Mouse (Mus musculus) common myeloid progenitor, adult 5-6 weeks (primary cell): ENCODE results near the gene Adal. TPM values are rescaled to one million over a fixed set of nuclear protein-coding genes. Genes with fewer than 3 reads are reported as not detected.

Experiments
- ATAC-seq: replicated peaks from 2 replicates; pipeline ENCODE4 v1.8.0; 2016; ENCODE audit warnings: low read depth, mild to moderate bottlenecking, moderate TSS enrichment, inconsistent platforms; ENCODE audit not compliant: poor library complexity, severe bottlenecking
- total RNA-seq: library from RNA; stranded (forward); fragments of 200-1000, 187-1606 nt; gene quantifications from 2 replicates; pipeline ENCODE4 v1.2.3, GENCODE M21; 2017

Gene Adal
- total RNA-seq, 1 experiment from 2014 or later, result 14.7 TPM

- ATAC-seq, result peak; percentile 87
These were observed 30.9 kb downstream of the Adal start, which contains the start of gene Zscan29 for GRCm38 (mm10) chr2:121170980-121171742. TSS of gene Zscan29 (minus strand) at chr2:121171125.

- ATAC-seq, result no peak
These were observed 38.7 kb downstream of the Adal start for GRCm38 (mm10) chr2:121178828-121179479.

DNA sequence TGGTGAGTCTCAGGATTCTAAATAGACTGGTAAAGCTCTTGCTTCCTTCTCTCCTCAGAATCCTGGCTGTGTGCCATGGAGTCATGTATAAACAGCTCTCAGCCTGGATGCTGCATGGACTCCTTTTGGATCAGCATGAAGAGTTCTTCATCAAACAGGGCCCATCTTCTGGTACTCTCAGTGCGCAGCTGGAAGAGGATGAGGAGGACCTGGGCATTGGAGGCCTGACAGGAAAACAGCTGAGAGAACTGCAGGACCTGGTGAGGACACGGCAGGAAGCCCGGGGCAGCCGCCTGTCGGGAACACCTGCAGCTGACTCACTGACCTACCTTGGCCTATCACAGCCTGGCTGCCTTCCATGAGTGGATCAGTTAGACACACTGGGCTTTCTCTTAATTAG lies 43.2 kb downstream of the Adal start:
- no peak for ATAC-seq

GRCm38 (mm10) chr2:121184142-121184541 lies 43.9 kb downstream of the Adal start:
- no peak for ATAC-seq

DNA sequence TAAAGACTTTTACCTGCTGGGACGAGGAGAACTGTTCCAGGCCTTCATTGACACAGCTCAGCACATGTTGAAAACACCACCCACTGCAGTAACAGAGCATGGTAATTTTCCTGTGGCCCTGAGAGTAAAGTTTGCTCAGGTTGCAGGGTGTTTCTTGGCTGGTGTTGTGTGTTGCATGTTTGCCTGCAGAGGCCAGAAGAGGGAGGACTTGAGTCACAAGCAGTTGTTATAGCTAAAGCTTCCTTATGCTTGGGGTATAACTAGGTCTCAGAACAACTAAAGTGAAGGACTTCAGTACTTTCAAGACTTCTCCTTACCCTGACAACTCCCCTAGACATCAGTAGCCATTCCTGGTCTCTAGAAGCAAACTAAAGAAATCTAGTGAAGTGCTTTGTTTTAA lies 48.3 kb downstream of the Adal start:
- no peak for ATAC-seq

DNA sequence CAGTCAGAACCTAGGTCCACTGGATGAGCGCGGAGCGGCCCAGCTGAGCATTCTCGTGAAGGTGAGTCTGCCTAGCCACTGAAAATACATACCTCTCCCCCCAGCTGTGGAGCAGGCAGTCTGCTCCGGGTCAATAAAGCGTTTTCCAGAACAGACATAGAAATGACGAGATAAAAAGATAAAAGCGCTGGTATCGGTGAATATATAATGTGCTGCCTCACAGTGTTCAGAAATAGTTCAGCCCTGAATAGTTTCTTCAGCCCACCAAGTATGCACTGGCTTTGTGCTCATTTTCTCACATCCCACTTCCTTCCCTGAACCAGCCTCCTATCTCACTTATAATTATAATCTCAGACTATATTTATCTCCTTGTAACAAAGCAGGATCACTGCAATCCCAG lies 55.2 kb downstream of the Adal start:
- no peak for ATAC-seq

DNA sequence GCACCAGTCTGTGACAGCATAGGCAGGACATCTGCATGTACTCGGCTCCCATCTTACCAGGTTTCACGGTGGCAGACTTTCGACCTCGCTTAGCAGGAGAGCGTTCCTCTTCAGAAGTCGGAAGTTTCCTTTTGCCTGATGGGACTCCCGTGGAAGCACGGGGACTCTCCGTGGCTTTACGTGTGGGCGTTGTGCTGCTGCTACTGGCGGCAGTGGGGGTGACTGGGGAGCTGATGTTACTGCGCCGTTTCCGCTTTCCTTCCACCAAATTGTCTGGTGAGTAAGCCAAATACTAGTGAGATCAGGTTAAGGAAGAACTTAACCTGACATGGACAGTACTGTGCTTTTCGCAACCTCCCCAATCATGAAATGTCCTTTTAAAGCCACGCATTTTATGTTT lies 64.0 kb downstream of the Adal start:
- ATAC-seq, result no peak

Other genes starting within 250 kb of the Adal start
- 30.4 and 33.0 TPM in 2 replicates for gene Ubr1, start 169.7 kb upstream of the Adal start, total RNA-seq
- 2.1 and 4.4 TPM in 2 replicates for gene Tmem62, start 163.4 kb upstream of the Adal start, total RNA-seq
- gene Ccndbp1, start 132.0 kb upstream of the Adal start, total RNA-seq, result 34.7 and 53.0 TPM in 2 replicates
- gene Epb42, start 103.4 kb upstream of the Adal start, total RNA-seq, result 7.8 and 10.2 TPM in 2 replicates
- not detected in 2 replicates for gene Tgm5, start 54.6 kb upstream of the Adal start, total RNA-seq
- not detected in 2 replicates for gene Tgm7, start 30.6 kb upstream of the Adal start, total RNA-seq
- 8.9 and 11.9 TPM in 2 replicates for gene Lcmt2, start 225 bp downstream of the Adal start, total RNA-seq
- 30.3 and 32.1 TPM in 2 replicates for gene Tubgcp4, start 30.2 kb downstream of the Adal start, total RNA-seq
- 18.0 and 20.1 TPM in 2 replicates for gene Zscan29, start 30.7 kb downstream of the Adal start, total RNA-seq
- gene Trp53bp1, start 131.0 kb downstream of the Adal start, total RNA-seq, result 43.2 and 45.5 TPM in 2 replicates
- under 0.01 TPM in 1 of 2 replicates, not detected in the other for gene Map1a, start 149.2 kb downstream of the Adal start, total RNA-seq
- gene Ppip5k1, start 215.0 kb downstream of the Adal start, total RNA-seq, result 12.2 and 22.1 TPM in 2 replicates
- gene Ckmt1, start 217.3 kb downstream of the Adal start, total RNA-seq, result not detected in 2 replicates
- not detected in 2 replicates for gene Strc, start 246.7 kb downstream of the Adal start, total RNA-seq